Mouse (Mus musculus): ENCODE measurements around the gene Tnfaip2. TPM values are rescaled to one million over a fixed set of nuclear protein-coding genes. Genes with fewer than 3 reads are reported as not detected.

Gene Tnfaip2
- 16.3 TPM for polyA plus RNA-seq (2014; fragmentation: Illumina TruSeq; extraction: RNeasy Lipid Tissue Mini Kit (QIAGEN cat#74804); ENCODE audit: low read depth, low replicate concordance)

DNA sequence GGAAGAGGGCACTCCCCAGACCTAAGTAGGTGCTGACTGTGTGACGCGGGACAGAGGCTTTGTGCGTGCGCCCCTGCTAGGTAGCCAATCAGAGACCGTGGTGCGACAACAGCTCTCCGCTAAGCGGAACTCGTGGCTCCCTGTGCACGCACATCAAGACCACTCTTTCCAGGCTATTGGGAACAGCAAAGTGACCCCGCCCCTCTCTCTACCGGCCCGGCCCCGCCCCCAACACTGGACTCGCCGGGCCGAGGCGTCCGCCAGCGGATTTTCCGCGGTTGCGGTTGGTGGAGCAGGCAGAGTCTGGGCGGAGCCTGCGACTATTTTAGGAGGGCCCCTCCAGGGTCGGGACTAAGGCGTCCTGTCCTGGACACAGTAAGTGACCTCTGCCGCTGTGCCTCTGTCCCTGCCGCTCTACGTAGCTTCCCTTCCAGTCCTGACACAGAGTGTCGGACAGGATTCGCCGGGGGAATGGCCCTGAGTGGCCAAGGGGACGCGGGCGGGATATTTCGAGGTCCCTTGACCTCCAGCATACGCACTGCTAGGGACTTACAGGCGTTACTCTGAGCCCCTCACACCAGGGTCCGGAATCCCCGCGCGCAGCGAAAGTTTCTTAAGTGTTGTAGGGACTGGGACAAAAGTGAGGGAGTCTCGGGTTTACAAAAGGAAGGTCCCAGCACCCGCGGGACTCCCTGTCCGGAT lies at the start of gene Tnfaip2:
Gene Tnfaip2, plus strand, starts transcription at position 161 of the 702 bp plus-strand sequence.

DNA sequence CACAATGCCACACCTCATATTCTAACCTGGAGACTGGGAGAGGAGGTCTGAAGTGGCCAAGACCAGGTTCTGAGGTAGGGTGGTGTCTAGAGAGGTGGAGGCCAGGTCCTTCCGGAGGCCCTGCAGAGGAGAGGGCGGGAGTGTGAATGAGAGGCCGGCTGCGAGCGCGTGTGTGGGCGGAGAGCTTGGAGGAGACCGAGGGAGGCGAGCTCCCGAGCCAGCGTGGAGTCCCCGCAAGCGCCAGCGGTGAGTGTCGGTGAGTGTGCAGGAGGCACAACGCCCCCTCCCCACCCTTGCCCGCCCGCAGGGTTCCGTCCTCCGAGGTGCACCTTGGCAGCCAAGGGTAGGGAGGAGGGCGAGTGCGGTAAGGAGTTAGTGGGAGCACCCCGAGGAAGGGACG lies 35.6 kb upstream of the Tnfaip2 start, which contains the start of gene Lbhd2:
Gene Lbhd2, plus strand, starts transcription at position 188 of the 400 bp plus-strand sequence.

DNA sequence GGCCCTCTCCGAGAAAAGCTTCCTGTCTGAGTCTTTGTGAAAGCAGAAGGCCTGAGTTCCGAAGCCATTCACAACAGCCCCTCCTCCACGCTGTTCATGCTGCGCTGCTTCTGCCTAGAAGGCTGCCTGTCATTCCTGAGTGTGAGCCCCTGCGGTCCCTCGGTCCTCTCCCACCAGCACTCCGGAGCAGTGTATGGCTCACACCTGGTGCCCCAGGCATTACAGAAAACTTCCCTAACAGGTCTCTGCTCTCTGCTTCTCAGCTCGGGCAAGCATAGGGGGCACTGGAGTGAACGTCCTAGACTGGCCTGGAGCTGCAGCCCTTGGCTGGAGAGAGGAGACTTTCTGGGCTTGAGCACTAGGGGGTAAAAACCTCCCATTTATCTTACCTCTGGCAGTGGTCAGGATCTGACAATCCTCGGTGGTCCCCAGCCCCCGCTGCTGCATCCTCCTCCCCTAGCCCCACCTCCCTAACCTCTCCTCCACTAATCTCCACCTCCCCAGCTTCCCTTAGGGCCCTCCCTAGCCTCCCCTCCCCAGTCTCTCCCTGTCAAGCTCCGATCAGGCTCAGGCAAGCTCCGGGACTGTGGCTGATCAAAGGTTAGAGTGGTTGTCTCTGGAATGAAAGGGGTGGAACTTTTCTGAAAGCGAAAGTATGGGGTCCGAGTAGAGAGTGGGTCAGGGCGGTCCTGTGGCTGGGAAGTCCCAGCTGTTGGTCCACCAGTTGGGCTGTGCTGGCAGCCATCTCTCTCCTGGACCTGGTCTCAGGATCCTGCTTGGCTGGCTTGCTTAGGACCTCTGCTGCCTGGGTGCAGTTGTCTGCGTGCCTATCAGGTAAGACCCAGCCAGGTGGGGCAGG lies 25.1 kb upstream of the Tnfaip2 start, which contains the start of gene Exoc3l4:
Gene Exoc3l4, plus strand, starts transcription at position 97 of the 859 bp plus-strand sequence.

DNA sequence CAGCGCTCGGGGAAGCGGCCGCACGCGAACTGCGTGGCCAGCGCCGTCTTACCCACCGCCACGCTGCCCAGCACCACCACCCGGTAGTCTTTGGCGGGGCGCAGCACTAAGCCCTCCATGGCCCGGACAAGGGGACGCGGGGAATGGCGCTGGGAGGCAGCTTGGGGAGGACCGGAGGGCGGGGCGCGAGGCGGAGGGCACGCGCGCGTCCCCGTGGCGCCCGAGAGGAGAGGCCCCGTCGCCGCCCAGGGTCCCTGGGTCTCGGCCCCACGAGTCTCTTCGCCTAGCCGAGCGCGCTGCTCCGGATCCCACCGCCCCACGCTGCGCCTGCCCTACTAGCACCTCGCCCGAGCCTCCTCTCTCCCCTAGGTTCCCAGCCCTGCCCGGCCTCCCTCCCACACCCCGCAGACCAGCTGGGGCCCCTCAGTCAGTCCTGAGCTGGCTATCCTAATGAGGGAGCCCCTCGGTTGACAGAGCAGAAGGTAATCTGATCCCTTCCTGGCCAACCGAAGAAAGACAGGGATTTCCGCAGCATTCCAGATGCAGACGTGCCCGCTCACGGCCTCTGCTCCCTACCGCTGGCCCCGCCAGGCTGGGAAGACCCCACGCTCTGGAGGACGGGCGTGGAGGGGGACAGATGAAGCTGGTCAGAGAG lies 43.5 kb downstream of the Tnfaip2 start, which contains the start of gene Gm266:
Gene Gm266, minus strand, starts transcription at position 172 of the 655 bp plus-strand sequence.

Other genes starting within 250 kb of the Tnfaip2 start
- gene Amn, start 171.4 kb upstream of the Tnfaip2 start, polyA plus RNA-seq (2014; fragmentation: Illumina TruSeq; extraction: RNeasy Lipid Tissue Mini Kit (QIAGEN cat#74804); ENCODE audit: low read depth, low replicate concordance) = 0.31 TPM
- gene Cdc42bpb, start 64.8 kb upstream of the Tnfaip2 start, polyA plus RNA-seq (2014; fragmentation: Illumina TruSeq; extraction: RNeasy Lipid Tissue Mini Kit (QIAGEN cat#74804); ENCODE audit: low read depth, low replicate concordance) = 65.8 TPM
- not detected for gene Lbhd2, start 35.7 kb upstream of the Tnfaip2 start, polyA plus RNA-seq (2014; fragmentation: Illumina TruSeq; extraction: RNeasy Lipid Tissue Mini Kit (QIAGEN cat#74804); ENCODE audit: low read depth, low replicate concordance)
- 13.6 TPM for gene Exoc3l4, start 25.5 kb upstream of the Tnfaip2 start, polyA plus RNA-seq (2014; fragmentation: Illumina TruSeq; extraction: RNeasy Lipid Tissue Mini Kit (QIAGEN cat#74804); ENCODE audit: low read depth, low replicate concordance)
- 28.3 TPM for gene Gm266, start 43.4 kb downstream of the Tnfaip2 start, polyA plus RNA-seq (2014; fragmentation: Illumina TruSeq; extraction: RNeasy Lipid Tissue Mini Kit (QIAGEN cat#74804); ENCODE audit: low read depth, low replicate concordance)
- gene Eif5, start 95.5 kb downstream of the Tnfaip2 start, polyA plus RNA-seq (2014; fragmentation: Illumina TruSeq; extraction: RNeasy Lipid Tissue Mini Kit (QIAGEN cat#74804); ENCODE audit: low read depth, low replicate concordance) = 177 TPM
- 37.2 TPM for gene Mark3, start 132.1 kb downstream of the Tnfaip2 start, polyA plus RNA-seq (2014; fragmentation: Illumina TruSeq; extraction: RNeasy Lipid Tissue Mini Kit (QIAGEN cat#74804); ENCODE audit: low read depth, low replicate concordance)
- 155 TPM for gene Ckb, start 229.9 kb downstream of the Tnfaip2 start, polyA plus RNA-seq (2014; fragmentation: Illumina TruSeq; extraction: RNeasy Lipid Tissue Mini Kit (QIAGEN cat#74804); ENCODE audit: low read depth, low replicate concordance)
- 16.5 TPM for gene Trmt61a, start 235.6 kb downstream of the Tnfaip2 start, polyA plus RNA-seq (2014; fragmentation: Illumina TruSeq; extraction: RNeasy Lipid Tissue Mini Kit (QIAGEN cat#74804); ENCODE audit: low read depth, low replicate concordance)